Mouse (Mus musculus): ENCODE data around the gene 9930104L06Rik.

- TF ChIP-seq CTCF (IDR thresholded peaks at IDR 0.05; ENCODE audit: extremely low read depth, insufficient read length, insufficient replicate concordance, low read depth, low read length) = no peak
- TF ChIP-seq POLR2A (IDR thresholded peaks at IDR 0.05; ENCODE audit: low read depth, low read length) = no peak
Observed at GRCm38 (mm10) chr4:124971094-124971493, 34.2 kb downstream of the 9930104L06Rik start.
